Mouse (Mus musculus): ENCODE measurements at regions not wholly inside any gene's neighbourhood (a gene's known extent, or its start where the extent isn't known, plus 50 kb on each side); places are given as distances from the start of the nearest gene placed in this dataset.

- no peak for TF ChIP-seq CTCF (IDR thresholded peaks at IDR 0.05; ENCODE audit: low read depth)
- no peak for TF ChIP-seq EP300 (IDR thresholded peaks at IDR 0.05; ENCODE audit: low read depth)
These were observed 303.2 kb upstream of the 4930412O13Rik start for GRCm38 (mm10) chr2:9577868-9578267.
